Mouse (Mus musculus): ENCODE results near the gene Ccdc78.

Ccdc78 gene

GRCm38 (mm10) chr17:25786280-25786679 lies at the start of gene Ccdc78:
TSS of gene Ccdc78 (plus strand) at chr17:25786580.
- 79% methylated on average over 3 of the region's 3 CpGs for WGBS

GRCm38 (mm10) chr17:25738861-25739260 lies 47.5 kb upstream of the Ccdc78 start:
- 72% methylated on average over 7 of the region's 7 CpGs for WGBS

- 75% methylated on average over 12 of the region's 12 CpGs for WGBS
These were observed 44.9 kb upstream of the Ccdc78 start for GRCm38 (mm10) chr17:25741471-25741870.

GRCm38 (mm10) chr17:25743831-25744230 lies 42.5 kb upstream of the Ccdc78 start:
- WGBS: 91% methylated on average over 9 of the region's 9 CpGs

GRCm38 (mm10) chr17:25744311-25744710 lies 42.1 kb upstream of the Ccdc78 start:
- WGBS: 83% methylated on average over 10 of the region's 10 CpGs

- 86% methylated on average over 4 of the region's 4 CpGs for WGBS
These were observed 38.1 kb upstream of the Ccdc78 start for GRCm38 (mm10) chr17:25748238-25748637.

GRCm38 (mm10) chr17:25749314-25749713 lies 37.1 kb upstream of the Ccdc78 start:
- 86% methylated on average over 6 of the region's 6 CpGs for WGBS

- 41% methylated on average over 5 of the region's 5 CpGs for WGBS
These were observed 34.9 kb upstream of the Ccdc78 start for GRCm38 (mm10) chr17:25751446-25751845.

GRCm38 (mm10) chr17:25754241-25754640 lies 32.1 kb upstream of the Ccdc78 start, which contains the start of gene Msln:
TSS of gene Msln (minus strand) at chr17:25754378.
- 89% methylated on average over 9 of the region's 9 CpGs for WGBS

- 90% methylated on average over 4 of the region's 4 CpGs for WGBS
These were observed 31.3 kb upstream of the Ccdc78 start for GRCm38 (mm10) chr17:25755086-25755485.

- WGBS: 65% methylated on average over 4 of the region's 4 CpGs
These were observed 30.6 kb upstream of the Ccdc78 start for GRCm38 (mm10) chr17:25755627-25756377.

- WGBS: 82% methylated on average over 9 of the region's 9 CpGs
These were observed 29.8 kb upstream of the Ccdc78 start for GRCm38 (mm10) chr17:25756378-25757242.

GRCm38 (mm10) chr17:25757691-25758090 lies 28.7 kb upstream of the Ccdc78 start:
- 75% methylated on average over 3 of the region's 3 CpGs for WGBS

GRCm38 (mm10) chr17:25760148-25760547 lies 26.2 kb upstream of the Ccdc78 start:
- 39% methylated on average over 8 of the region's 8 CpGs for WGBS

- WGBS: 27% methylated on average over 4 of the region's 4 CpGs
These were observed 24.8 kb upstream of the Ccdc78 start for GRCm38 (mm10) chr17:25761561-25761970.

GRCm38 (mm10) chr17:25762591-25762990 lies 23.8 kb upstream of the Ccdc78 start:
- WGBS: 55% methylated on average over 3 of the region's 3 CpGs

GRCm38 (mm10) chr17:25765886-25766285 lies 20.5 kb upstream of the Ccdc78 start:
- whole genome bisulfite sequencing: 37% methylated on average over 5 of the region's 5 CpGs

- 52% methylated on average over 9 of the region's 9 CpGs for WGBS
These were observed 17.0 kb upstream of the Ccdc78 start for GRCm38 (mm10) chr17:25769331-25769730.

- 0% methylated on average over 37 of the region's 37 CpGs for WGBS
These were observed 12.7 kb upstream of the Ccdc78 start, which contains the start of gene Narfl for GRCm38 (mm10) chr17:25773549-25774120. TSS of gene Narfl (plus strand) at chr17:25773776.

GRCm38 (mm10) chr17:25775318-25776062 lies 10.9 kb upstream of the Ccdc78 start:
- WGBS: 78% methylated on average over 10 of the region's 10 CpGs

- WGBS: 98% methylated on average over 5 of the region's 5 CpGs
These were observed 8.4 kb upstream of the Ccdc78 start for GRCm38 (mm10) chr17:25777948-25778347.
